Mouse (Mus musculus): Measurements from ENCODE around the gene Gm20479. TPM values are rescaled to one million over a fixed set of nuclear protein-coding genes. Genes with fewer than 3 reads are reported as not detected.

Gene Gm20479
- total RNA-seq, 4 experiments from 2014 or later: not detected

- DNase-seq (ENCODE audit: low spot score in 2 of 2): no peak
These were observed 10.8 kb upstream of the Gm20479 start for GRCm38 (mm10) chr7:27367976-27368375.

- peak in 1 of 2 experiments; percentile 32 for DNase-seq (ENCODE audit: low spot score in 2 of 2)
These were observed 9.0 kb upstream of the Gm20479 start for GRCm38 (mm10) chr7:27366082-27366844.

GRCm38 (mm10) chr7:27364379-27364778 is 7.2 kb upstream of the Gm20479 start:
- DNase-seq (ENCODE audit: low spot score in 2 of 2): no peak

DNA sequence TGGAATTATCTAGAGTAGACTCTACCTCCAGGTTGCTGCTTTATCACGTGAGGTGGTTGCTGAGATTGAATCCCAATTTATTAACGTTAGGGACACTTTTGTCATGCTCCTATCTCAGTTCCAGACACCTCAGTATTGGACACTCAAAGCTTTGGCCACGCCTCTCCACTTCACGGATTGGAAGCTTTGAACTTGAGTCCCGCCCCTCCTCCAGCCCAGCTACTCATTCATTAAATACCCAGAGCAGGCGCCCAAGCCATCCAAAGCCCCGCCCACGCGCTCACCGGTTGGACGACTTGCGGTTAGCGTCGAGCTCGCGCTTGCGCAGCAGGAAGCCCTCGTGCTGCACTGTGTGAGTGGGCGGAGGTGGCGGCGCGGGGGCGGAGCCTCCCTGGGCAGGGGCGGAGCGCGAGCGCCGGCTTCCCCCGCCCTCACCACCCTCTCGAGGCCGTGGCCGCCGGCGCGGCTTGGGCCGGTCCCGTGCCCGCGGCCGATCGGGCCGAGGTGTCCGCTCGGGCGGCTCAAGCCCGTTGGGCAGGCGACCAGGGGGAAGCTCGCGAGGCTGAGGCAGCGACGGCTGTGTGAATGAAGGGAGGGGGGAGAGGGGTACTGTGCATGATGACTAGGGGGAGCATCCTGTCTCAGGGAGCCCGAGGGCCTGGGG is 4.2 kb upstream of the Gm20479 start:
- DNase-seq (ENCODE audit: low spot score in 2 of 2): peak; percentile 94 to 99

DNA sequence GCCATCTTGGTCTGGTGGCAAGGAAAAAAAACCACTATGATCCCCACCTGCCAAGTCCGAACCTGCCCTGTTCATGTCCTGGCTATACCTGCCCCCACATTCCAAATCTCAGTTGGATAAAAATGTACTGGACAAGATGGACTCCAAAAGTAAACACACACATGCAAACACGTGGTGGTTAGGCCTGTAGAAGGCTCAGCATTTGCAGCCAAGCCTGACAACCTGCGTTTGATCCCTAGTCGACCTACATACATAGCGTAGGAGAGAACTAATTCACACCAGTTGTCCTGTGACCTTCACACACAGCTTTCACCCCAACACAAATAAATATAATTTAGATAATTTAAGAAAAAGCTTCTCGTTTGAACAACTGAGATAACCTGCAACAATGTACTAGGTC is 3.5 kb upstream of the Gm20479 start:
- no peak for DNase-seq (ENCODE audit: low spot score in 2 of 2)

DNA sequence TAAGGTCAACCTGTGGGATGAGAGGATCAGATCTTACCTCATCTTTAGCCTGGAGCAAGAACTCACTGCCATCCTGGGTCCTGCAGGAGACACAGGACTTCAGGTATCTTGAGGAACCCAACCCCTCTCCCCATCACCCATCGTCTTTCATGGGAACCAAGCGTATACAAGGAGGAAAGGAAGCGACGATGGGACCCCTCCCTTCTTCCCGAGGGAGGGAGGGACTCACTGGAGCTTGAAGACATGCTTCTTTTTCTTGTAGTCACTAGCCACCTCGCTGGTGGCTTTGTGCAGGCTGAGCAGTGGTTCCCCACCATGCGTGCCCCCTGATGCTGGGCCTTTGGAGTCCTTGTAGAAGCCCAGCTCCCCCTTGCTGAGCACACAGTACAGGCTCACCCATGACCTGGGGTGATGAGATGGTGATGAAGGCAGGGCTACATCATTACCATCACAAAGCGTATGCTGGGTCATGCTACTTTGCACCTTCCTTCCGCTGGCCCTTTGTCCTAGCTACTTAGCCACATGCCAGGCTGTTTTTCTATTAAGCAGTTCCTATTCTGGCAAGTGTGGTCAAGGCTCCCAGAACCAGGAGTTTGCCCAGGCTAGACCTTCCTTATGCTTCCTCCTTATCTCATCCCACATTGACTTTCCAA is 2.6 kb upstream of the Gm20479 start:
- no peak for DNase-seq (ENCODE audit: low spot score in 2 of 2)

- DNase-seq (ENCODE audit: low spot score in 2 of 2): no peak
These were observed 1.9 kb upstream of the Gm20479 start for GRCm38 (mm10) chr7:27359162-27359561.

GRCm38 (mm10) chr7:27357595-27357978 is 368 bp upstream of the Gm20479 start:
- DNase-seq (ENCODE audit: low spot score in 2 of 2): no peak

DNA sequence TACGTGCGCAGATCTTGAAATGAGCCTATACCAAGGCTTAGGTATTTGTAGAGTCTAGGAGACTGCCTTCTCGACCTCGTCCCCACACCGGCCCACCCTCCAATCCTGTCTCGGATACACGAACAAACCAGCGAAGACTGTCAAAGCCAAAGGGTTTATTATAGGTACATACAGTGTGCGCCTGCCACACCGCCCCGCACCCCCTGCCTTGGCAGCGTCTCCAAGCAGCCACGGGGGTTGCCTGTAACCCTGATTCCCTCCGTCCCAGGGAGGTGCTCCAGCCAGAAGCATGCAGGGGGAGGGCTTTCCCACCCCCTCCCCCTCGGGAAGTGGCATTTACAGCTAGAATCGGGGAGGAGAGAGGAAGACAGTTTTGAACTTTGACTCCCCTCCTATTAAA is 971 bp downstream of the Gm20479 start:
- no peak for DNase-seq (ENCODE audit: low spot score in 2 of 2)

DNA sequence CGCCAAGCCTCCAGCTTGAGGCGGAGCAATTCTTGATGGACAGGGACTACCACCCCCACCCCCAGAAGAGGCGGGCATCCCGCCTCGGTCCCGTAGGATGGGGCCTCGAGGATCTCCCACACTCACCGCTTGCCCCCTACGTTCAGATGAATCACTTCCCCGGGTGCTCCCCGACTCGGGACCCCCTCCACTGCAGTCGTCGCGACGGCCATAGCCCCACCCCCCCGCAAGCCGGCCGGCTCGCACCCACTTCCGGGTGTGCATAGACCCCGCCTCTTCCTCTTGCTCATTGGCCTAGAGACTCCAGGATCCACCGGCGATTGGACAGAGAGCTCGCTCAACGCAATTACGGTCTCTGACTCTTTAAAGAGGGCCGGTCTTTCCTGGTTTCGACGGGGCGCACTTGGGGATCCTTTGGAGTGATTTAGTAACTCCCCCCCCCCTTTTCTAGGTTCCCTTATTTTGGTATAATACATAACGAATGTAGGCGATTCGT is 1.4 kb downstream of the Gm20479 start, which contains the start of gene Shkbp1:
Gene Shkbp1, minus strand, starts transcription at position 275 of the 496 bp plus-strand sequence.
- peak in 1 of 2 experiments; percentile 82 for DNase-seq (ENCODE audit: low spot score in 2 of 2)

DNA sequence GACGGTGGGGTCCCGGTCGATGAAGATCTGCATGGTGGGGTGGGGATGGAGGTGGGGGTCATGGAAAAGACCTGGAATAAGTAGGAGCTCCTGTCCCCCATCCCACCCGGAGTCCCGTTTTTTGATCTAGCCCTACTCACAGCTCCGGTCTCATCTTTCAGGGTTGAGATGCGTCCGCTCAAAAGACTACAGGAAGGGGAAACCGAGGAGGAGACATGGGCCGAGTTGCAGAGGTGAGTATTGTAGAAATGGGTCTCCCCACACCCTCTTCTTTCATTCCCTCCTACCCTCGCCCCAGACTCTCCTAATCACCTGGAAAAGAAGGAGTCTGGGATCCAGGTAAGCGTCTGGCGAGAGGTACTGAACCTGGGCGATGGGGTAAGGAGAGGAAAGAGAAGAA is 2.0 kb downstream of the Gm20479 start:
- no peak for DNase-seq (ENCODE audit: low spot score in 2 of 2)

- no peak for DNase-seq (ENCODE audit: low spot score in 2 of 2)
These were observed 2.4 kb downstream of the Gm20479 start for GRCm38 (mm10) chr7:27354783-27355182.

DNA sequence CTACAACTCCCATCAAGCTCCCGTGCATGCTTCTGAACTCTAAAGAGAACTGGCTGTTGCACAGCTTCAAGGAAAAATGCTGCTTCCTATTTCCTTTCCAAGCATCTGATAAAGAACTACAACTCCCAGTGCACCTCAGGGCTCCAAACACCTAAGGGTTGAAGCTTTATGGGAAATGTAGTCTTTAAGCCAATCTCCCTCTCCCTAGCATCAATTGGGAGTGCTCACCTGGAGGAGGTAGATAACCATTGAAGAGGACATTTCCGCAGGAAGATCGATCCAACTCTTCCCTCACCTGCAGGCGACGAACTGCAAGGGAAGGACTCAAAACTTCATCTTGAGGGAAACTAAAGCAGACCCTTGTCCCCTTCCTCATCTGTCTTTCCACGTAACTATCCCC is 3.1 kb downstream of the Gm20479 start:
- no peak for DNase-seq (ENCODE audit: low spot score in 2 of 2)

DNA sequence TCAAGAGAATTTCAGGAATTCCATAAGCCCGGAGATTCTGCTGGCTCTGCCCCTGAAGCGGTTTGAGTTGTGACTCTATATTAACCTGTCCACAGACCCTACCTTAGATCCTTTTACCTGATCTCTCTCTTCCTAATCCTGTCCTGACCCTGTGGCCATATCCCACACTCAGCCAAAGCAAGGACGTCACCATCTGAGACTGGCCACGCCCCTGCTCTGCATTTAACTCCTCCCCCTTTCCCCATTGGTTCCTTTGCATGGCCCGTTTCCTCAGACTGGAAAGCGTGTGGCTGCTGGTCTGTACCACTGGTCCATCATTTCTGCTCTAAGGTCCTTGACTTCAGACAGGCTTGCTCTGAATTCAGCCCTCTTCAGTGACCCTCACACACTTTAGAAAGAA is 11.8 kb downstream of the Gm20479 start:
- DNase-seq (ENCODE audit: low spot score in 2 of 2): no peak

DNA sequence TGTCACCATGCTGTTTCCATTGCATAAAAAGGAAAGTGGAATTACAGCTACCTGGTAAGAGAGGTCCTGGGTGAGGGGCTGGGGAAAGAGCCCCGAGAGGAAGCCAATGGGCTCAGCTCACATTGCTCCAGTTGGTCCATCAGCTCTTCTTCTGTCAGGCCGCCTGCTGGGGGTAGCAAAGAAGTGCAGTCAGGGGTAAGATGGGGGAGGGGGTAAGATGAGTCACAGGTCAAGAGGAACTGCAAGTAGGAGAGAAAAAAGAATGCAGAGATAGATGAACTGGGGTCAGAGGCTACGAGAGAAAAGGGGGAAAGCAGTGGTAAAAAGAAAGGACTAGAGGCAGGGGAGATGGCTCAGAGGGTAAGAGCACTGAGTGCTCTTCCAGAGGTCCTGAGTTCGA is 14.6 kb downstream of the Gm20479 start:
- DNase-seq (ENCODE audit: low spot score in 2 of 2): no peak

GRCm38 (mm10) chr7:27339519-27339918 is 17.7 kb downstream of the Gm20479 start:
- DNase-seq (ENCODE audit: low spot score in 2 of 2): no peak

GRCm38 (mm10) chr7:27339114-27339513 is 18.1 kb downstream of the Gm20479 start:
- DNase-seq (ENCODE audit: low spot score in 2 of 2): peak in 1 of 2 experiments; percentile 43

DNA sequence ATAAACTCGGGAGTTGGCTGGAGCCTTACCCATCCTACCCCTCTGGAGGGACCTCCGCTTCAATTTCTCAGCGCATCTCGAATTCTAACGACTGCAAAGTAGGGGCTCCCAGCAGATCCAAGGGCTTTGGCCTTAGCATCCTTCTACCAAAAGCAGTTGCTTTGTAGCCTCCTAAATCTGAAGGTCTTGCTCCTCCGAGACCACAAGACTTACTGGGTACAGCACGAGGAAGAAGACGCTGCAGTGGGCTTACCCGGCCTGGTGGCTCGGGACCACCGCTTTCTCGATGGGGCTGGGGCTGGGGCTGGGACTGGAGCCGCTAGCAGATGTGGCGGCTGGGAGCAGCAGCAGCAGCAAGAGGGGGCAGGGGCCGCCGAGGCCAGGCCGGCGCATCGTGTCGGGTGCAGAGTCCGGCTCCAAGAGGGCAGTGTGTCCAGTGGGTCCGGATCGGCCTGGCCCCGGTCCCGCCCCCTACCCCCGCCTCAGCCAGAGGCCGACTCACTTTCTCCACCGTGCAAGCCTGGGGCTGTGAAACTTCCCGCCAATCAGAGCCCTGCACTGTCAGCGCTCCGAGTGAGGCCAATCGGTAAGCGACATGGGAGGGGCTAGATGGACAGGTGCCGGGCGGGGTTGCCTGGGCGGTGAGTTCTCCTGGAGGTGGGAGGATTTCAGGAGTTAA is 19.9 kb downstream of the Gm20479 start, which contains the start of gene Ltbp4:
Gene Ltbp4, minus strand, starts transcription at position 518 of the 679 bp plus-strand sequence.
- no peak for DNase-seq (ENCODE audit: low spot score in 2 of 2)

GRCm38 (mm10) chr7:27335928-27336823 is 21.0 kb downstream of the Gm20479 start:
- peak; percentile 78 to 89 for DNase-seq (ENCODE audit: low spot score in 2 of 2)

GRCm38 (mm10) chr7:27335011-27335720 is 22.1 kb downstream of the Gm20479 start:
- no peak for DNase-seq (ENCODE audit: low spot score in 2 of 2)

All from left cerebral cortex, adult 8-10 months (tissue).